Mouse (Mus musculus) C2C12 (cell line): ENCODE data around the gene Slc32a1. TPM values are rescaled to one million over a fixed set of nuclear protein-coding genes. Genes with fewer than 3 reads are reported as not detected.

ENCODE experiments used
- H3K27me3 ChIP-seq: one replicate; pipeline ENCODE4 v1.6.1; 2011; ENCODE audit not compliant: control insufficient read depth, insufficient read depth, insufficient read length
- H3K36me3 ChIP-seq: one replicate; pipeline ENCODE4 v1.6.1; 2011; ENCODE audit not compliant: control insufficient read depth, insufficient read depth
- H3K4me3 ChIP-seq: one replicate; pipeline ENCODE4 v1.5.1; 2011; ENCODE audit warnings: mild to moderate bottlenecking, control low read depth; ENCODE audit not compliant: poor library complexity, insufficient read depth, severe bottlenecking
- H3K79me2 ChIP-seq: one replicate; pipeline ENCODE4 v1.6.1; 2011; ENCODE audit not compliant: control insufficient read depth, insufficient read depth
- H3K79me3 ChIP-seq: one replicate; pipeline ENCODE4 v1.6.1; 2011; ENCODE audit warnings: low read depth, control low read depth
- H3ac ChIP-seq: one replicate; pipeline ENCODE3; 2011; ENCODE audit warnings: low read depth; ENCODE audit not compliant: control insufficient read depth, insufficient read length
- CEBPB ChIP-seq: IDR thresholded peaks from one replicate; pipeline ENCODE4 v1.6.1; 2011; ENCODE audit warnings: low read depth, mild to moderate bottlenecking, control low read depth, moderate library complexity
- CTCF ChIP-seq: IDR thresholded peaks from one replicate; pipeline ENCODE4 v1.5.1; 2011; ENCODE audit not compliant: control insufficient read depth, insufficient read depth, insufficient read length
- FOSL1 ChIP-seq: IDR thresholded peaks from one replicate; pipeline ENCODE4 v1.8.0; 2011; ENCODE audit warnings: mild to moderate bottlenecking, low read length; ENCODE audit not compliant: poor library complexity, insufficient read depth, severe bottlenecking
- MAX ChIP-seq: IDR thresholded peaks from one replicate; pipeline ENCODE4 v1.6.1; 2011; ENCODE audit warnings: mild to moderate bottlenecking, control low read depth
- MYOD1 ChIP-seq: IDR thresholded peaks from one replicate; pipeline ENCODE4 v1.6.1; 2011; ENCODE audit warnings: low read depth; ENCODE audit not compliant: control insufficient read depth, insufficient read length
- MYOG ChIP-seq: IDR thresholded peaks from one replicate; pipeline ENCODE4 v1.6.1; 2011; ENCODE audit not compliant: control insufficient read depth, insufficient read length; ENCODE audit errors: extremely low read depth
- USF1 ChIP-seq: IDR thresholded peaks from one replicate; pipeline ENCODE4 v1.6.1; 2011; ENCODE audit warnings: low read depth, mild to moderate bottlenecking, control low read depth, moderate library complexity
- polyA plus RNA-seq: library from polyadenylated mRNA; unstranded; fragments of >200 nt; fragmentation: generic; extraction: Trizol; gene quantifications from one replicate; pipeline ENCODE4 v1.2.1, GENCODE M21; 2012; ENCODE audit warnings: missing spikeins

Gene Slc32a1
- polyA plus RNA-seq, 1 experiment = 0.01 TPM

DNA sequence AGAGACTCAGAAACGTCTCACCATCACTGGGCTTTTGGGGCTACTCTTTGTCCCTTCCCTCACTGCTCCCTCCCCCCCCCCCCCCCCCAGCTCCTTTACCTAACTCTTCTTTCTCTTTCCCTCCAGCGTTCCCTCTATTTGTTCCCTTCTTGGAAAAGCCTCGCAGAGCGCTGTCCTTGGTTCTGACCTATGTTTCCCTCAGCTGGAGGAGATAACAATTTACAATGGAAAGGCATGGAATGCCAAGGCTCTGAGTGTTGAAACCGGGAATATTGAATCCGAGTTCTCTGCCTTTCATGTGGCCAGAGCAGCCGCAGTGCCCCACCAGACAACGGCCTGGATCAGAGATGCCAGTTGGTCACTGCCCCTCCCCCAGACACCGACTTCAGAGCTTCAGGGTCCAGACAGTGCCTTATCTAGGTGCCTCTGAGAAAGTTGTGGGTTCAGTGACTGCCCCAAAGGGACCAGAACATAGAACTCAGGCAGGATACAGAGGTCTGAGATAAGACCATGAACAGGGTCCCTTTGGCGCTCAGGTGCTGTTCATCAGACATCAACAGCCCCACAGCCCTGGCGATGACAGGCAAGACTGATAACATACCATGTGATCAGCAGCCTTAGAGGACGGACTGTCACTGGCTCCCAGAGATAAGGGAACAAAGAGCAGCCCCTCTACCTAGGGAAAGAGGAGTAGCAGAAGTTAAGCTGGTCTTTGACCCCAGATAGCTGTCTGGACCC lies 25.8 kb upstream of the Slc32a1 start:
- Histone ChIP-seq H3K36me3 (no peaks in the 10 kb centered on the region), H3K4me3 (no peak overlapping the region), H3ac (no peak overlapping the region), H3K79me2 (no peaks in the 10 kb centered on the region), H3K27me3 (peaks cover 4% of the 10 kb centered on the region), H3K79me3 (no peaks in the 10 kb centered on the region)
- TF ChIP-seq MYOG = no peak
- no peak for TF ChIP-seq USF1
- no peak for TF ChIP-seq MAX

DNA sequence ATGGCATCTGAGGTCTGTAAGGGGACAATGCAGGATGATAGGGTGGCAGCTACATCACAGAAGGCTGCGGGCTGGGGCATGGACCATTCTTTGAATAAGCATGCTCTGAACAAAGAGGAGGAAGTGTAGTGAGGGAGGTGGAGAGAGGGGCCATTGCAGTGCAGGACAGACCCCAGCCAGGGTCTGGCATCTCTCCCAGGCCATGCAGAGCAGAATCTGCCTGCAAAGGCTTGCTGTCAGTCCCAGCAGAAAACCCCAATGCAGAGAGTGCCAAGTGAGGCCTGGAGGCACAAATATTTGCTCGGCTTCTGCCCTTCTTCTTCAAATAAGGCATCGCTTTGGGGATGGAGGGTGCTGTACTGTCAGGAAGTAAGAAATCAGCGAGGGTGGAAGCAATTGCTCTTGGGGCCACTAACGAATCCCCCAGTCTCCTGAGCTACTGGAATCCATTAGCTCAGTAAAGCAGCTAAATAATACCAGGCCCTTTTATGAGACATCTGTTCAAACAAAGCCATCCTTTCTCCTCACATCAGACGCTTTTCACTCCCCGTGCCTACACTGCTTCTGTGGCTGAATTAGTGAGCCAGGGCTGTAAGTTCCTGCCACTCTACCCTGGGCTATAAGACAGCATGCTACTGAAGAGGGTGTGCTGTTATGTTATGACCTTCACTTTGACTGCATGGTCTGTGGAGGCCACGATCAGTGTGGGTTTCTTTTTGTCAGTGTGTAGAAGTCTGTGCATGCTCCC lies 21.9 kb upstream of the Slc32a1 start:
- Histone ChIP-seq H3K4me3 (no peak overlapping the region), H3K36me3 (no peaks in the 10 kb centered on the region), H3ac (no peak overlapping the region), H3K79me3 (no peaks in the 10 kb centered on the region), H3K27me3 (peaks cover 6% of the 10 kb centered on the region), H3K79me2 (no peaks in the 10 kb centered on the region)
- TF ChIP-seq MAX = no peak
- TF ChIP-seq MYOD1 = no peak
- TF ChIP-seq MYOG = no peak
- no peak for TF ChIP-seq USF1
- TF ChIP-seq CTCF = no peak
- TF ChIP-seq CEBPB = no peak
- TF ChIP-seq FOSL1 = no peak

DNA sequence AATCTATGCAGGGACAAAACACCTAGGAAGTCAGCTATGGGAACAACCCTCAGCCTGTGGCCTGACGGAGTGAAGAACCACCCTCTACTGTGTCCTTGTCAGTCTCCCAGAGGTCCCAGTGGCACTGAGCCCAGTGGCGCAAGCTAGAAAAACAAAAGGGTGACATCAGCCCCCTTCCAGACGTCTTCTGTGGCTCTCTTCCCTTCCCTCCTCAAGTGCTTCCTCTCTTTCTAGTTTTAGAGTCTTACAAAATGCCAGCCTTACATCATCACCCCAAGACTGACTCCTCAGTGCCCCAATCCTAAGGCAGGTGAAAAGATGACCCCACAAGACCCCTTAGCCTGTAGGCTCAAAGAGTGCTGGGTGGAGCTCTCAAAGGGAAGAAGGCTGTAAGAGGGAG lies 20.1 kb upstream of the Slc32a1 start:
- Histone ChIP-seq H3K27me3 (peaks cover 6% of the 10 kb centered on the region), H3K79me2 (no peaks in the 10 kb centered on the region), H3K79me3 (no peaks in the 10 kb centered on the region), H3K36me3 (no peaks in the 10 kb centered on the region), H3ac (no peak overlapping the region), H3K4me3 (no peak overlapping the region)
- no peak for TF ChIP-seq USF1
- no peak for TF ChIP-seq CTCF
- no peak for TF ChIP-seq CEBPB
- TF ChIP-seq MYOD1 = no peak
- no peak for TF ChIP-seq MYOG
- no peak for TF ChIP-seq MAX
- no peak for TF ChIP-seq FOSL1

DNA sequence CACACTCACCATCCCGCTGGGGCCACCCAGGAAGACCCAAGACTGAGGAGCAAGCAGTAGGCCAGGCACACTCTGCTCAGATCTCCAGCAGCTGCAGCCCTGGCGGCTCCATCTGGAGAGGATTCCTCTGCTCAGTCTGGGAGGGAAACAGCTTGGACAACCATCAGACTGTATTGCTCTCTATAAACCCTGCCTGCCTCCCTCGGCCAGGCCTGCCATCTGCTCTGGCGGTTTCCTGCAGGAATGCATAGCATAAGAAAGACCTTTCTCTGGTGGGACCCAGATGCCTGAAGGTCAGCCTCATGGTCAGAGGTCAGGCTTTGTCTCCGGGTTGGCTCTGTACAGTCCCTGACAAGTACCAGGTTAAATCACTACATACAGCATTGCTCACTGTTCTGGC lies 19.3 kb upstream of the Slc32a1 start:
- peaks cover 6% of the 10 kb centered on the region for H3K27me3 ChIP-seq
- H3K79me2 ChIP-seq = no peaks in the 10 kb centered on the region
- no peaks in the 10 kb centered on the region for H3K36me3 ChIP-seq

DNA sequence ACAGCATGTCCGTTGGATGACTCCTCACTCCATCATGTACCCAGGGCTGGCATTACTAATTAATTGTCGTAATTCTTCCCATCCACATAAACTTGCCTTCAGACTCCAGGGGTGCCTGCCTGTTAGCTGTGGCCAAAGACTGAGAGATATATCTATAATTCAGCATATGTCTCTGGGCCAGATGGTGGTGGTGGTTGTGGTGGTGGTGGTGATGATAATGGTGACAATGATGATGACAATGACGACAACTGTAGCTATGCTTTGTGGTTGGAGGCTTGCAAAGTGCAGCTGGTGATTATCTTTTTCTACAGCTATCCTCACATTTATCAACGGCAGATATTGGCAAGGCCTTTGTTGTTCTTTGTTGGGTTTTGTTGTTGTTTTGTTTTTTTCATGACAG lies 17.2 kb upstream of the Slc32a1 start:
- Histone ChIP-seq H3K79me2 (no peaks in the 10 kb centered on the region), H3K27me3 (peaks cover 6% of the 10 kb centered on the region), H3K79me3 (no peaks in the 10 kb centered on the region), H3ac (no peak overlapping the region), H3K36me3 (no peaks in the 10 kb centered on the region), H3K4me3 (no peak overlapping the region)
- TF ChIP-seq FOSL1 (no peak), MAX (no peak), USF1 (no peak), MYOD1 (no peak), CEBPB (no peak)

More for the DNA sequence above, 19.3 kb upstream of the Slc32a1 start:
- H3ac ChIP-seq = no peak overlapping the region
- no peaks in the 10 kb centered on the region for H3K79me3 ChIP-seq
- no peak overlapping the region for H3K4me3 ChIP-seq
- TF ChIP-seq MYOD1 (no peak), MAX (no peak), USF1 (no peak), FOSL1 (no peak), CEBPB (no peak), MYOG (no peak)

DNA sequence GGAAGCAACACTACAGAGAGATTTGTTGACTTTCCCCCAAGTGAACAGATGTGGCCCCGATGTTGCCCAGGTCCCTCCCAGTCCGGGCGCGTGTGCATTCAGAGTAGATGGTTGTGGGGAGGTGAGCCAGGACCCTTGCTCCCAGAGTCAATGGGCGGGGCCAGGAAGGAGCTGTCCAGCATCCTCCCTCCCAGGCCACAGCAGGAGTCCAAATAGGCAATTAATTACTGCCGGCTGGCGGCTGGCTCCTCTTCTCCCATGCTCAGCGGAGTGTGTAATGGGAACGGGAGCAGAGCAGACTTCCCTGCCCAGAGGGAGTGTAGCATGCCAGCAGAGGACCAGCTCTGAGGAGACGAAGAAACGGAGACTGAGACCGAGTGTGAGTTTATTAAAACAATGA lies 15.5 kb upstream of the Slc32a1 start:
- Histone ChIP-seq H3K4me3 (no peak overlapping the region), H3K27me3 (peaks cover 9% of the 10 kb centered on the region), H3K79me3 (no peaks in the 10 kb centered on the region)

More for the DNA sequence above, 15.5 kb upstream of the Slc32a1 start:
- H3ac ChIP-seq = no peak overlapping the region
- TF ChIP-seq FOSL1 (no peak), CEBPB (no peak)
- H3K36me3 ChIP-seq = no peaks in the 10 kb centered on the region
- no peaks in the 10 kb centered on the region for H3K79me2 ChIP-seq
